Mouse (Mus musculus): ENCODE measurements at regions not wholly inside any gene's neighbourhood (a gene's known extent, or its start where the extent isn't known, plus 50 kb on each side); places are given as distances from the start of the nearest gene placed in this dataset.
A peak's percentile ranks its signal among the peaks of the same experiment; 100 is the strongest.

DNA sequence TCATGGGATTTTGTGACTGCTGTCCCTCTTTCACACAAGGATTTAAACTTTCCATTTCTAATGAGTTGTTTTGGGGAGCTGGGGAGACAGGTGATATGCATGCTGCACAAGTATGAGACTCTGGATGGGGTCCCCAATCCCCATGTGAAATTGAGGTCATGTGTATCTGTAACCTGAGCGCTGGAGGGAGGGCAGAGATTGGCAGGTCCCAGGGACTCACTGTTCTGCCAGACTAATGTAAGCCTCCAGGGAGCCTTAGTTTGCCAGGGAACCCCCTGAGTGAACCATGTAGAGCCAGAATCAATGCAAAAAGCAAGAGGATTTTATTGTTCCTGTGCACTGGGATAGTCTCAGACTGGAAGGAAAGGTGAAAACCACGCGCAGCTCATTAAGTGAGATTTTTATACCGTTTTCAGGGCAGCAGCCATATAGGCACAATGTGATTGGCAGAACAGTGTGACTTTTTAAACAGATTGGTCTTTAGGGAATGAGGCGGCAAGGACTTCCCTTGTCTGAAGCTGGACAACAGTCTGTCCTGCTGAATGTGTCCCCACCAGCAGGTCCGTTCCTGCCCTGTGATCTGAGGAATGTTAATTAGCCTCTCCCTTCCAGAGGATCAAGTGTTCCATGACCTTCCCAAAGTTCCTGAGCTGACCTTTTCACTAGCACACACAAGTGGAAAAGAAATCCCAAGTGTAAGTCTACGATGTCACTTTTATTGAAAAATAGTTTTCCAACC, 59.9 kb upstream of the Oxgr1 start:
- peak; percentile 93 for DNase-seq

DNA sequence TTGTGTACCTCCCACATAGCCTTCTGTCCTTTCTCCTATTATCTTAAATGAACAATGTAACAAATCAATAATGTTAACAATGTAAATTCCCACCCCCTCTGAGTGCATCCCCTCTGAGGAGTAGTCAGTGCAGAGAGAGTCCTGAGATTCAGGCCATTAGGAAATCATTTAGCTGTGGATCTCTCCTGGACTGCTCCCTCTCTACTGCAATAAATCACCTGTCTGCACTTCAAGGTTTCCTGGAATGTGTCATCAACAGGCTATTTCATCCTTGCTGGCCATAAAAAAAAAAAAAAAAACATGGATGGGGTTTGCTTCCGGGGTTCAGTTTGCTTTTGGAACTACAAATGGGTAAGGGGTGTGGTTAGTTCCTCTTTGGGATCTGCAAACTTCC, 60.5 kb upstream of the Oxgr1 start:
- peak; percentile 64 for DNase-seq

DNA sequence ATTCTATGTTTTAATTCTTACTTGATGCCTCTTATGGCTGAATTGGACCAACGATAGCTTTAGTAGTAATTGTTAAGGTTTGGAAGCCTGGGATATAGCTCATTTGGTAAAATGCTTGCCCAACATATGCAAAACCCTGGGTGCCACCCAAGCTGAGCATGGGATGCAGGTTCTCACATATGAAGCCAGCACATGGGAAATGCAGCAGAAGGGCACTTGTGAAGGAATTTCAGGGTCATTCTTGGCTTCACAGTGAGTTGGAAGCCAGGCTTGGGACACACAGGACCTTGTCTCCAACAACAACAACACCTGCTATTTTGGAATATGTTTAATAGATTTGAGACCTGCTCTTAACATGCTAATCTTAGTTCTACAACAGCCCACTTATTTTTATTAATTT, 67.6 kb upstream of the Oxgr1 start:
- peak; percentile 80 for DNase-seq

- no peak for DNase-seq
Observed at GRCm38 (mm10) chr14:120113316-120113715, 71.1 kb upstream of the Oxgr1 start.

DNA sequence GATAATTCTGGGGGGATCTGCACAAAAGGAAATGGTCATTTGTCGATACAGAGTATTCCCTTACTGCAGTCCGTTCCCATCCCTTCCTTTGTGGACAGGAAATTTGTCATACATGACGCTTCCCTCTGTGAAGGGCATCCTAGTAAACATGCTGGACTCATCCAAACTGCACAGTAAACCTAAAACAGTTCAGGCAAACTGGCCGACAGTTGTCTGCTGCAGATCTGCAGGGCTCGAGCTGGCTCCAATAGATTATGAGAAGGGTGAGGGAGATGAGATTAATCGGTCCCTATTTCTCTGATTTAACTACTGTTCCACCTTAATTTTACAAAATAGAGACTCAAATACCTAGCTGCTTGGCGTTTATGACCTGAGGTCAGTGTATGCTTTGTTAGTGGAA, 76.3 kb upstream of the Oxgr1 start:
- DNase-seq: peak; percentile 79

DNA sequence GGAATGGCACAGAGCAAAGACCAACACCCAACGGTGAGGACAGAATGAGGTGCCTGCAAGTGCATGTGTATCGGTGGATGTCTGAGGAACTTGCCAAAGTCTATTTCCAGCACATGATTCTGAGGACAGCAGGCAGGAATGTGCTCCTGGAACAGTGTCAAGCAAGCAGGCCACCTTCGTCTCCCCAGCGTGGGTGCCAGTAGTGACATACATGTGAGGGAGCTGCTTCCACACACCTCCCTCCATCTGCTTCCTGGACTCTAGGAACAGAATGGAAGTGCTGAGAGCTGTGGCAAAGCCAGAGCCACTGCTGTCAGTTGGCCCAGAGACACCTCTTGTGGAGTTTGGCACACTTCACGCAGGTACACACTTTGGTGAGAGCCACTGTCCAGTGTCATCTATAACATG, 76.9 kb upstream of the Oxgr1 start:
- DNase-seq: peak; percentile 96

DNA sequence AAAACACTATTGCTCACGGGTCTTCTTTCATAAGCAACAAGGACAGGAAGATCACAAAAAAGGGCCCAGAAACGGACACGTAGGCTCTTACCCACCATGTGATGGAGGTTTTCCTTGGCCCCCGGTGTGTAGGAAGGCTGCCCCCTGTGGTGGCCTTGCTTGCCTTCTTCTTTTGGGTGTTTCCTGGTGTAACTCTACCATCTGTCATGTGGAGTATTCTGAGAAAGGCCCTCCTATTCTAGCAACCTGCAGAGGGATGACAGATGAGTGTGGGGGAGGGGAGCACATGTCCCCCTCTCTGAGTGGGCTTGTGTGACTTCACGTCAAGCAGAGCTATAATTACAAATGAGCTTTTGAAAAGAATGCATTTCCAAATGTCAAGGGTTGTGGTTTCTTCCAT, 77.3 kb upstream of the Oxgr1 start:
- DNase-seq: no peak

GRCm38 (mm10) chr14:120120261-120120660, 78.0 kb upstream of the Oxgr1 start:
- DNase-seq: peak; percentile 46

- DNase-seq: no peak
Observed at GRCm38 (mm10) chr14:120125315-120125714, 83.1 kb upstream of the Oxgr1 start.

DNA sequence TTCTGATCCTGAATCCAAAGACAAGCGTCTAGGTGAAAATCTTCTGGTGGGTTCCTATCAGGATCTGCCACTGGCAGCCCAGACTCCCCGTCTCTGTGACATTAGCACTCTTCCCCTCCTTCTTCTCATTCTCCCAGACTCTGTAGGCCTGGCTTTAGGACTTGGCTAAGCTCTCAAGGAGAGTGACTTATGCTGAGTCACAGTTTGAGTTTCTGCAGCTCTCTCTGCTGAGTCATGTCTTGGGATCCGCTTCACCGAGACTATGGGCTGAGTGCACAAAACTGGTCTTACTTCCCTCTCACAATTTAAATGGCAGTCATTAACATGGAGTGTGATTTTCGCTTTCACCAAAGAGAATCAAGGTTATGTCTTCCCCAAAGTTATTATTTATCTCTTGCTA, 85.2 kb upstream of the Oxgr1 start:
- no peak for DNase-seq

DNA sequence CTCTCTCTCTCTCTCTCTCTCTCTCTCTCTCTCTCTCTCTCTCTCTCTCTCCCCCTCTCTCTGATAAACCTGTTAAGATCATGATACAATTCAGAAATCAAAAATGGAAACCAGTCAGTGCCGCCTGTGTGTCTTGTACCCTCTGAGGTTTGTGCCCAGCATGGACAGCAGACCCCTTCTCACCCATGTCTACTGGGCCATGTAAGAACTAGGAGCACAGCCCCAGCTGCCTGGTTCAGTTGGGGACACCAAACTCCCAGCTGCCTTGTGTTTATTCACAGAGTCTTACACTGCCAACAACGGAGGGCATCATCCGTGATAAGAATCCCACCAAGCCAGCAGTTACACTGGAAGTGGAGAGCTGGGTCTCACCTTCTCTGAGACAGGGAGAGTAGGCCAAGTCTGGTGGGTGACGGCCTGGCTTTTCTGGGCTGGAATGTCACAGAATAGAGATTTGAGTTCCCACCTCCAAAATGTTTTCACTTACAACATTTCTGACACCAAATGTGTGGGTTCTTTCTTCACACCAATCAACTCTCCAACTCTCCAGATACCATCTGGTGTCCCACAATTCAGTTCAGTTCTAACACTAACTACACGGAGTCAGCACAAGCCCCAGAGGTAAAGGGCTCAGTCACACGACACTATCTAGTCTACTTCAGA, 92.2 kb upstream of the Oxgr1 start:
- peak; percentile 85 for DNase-seq

GRCm38 (mm10) chr14:120135198-120135597, 93.0 kb upstream of the Oxgr1 start:
- DNase-seq: peak; percentile 88

- DNase-seq: peak; percentile 92
Observed at GRCm38 (mm10) chr14:120136736-120137135, 94.5 kb upstream of the Oxgr1 start.

DNA sequence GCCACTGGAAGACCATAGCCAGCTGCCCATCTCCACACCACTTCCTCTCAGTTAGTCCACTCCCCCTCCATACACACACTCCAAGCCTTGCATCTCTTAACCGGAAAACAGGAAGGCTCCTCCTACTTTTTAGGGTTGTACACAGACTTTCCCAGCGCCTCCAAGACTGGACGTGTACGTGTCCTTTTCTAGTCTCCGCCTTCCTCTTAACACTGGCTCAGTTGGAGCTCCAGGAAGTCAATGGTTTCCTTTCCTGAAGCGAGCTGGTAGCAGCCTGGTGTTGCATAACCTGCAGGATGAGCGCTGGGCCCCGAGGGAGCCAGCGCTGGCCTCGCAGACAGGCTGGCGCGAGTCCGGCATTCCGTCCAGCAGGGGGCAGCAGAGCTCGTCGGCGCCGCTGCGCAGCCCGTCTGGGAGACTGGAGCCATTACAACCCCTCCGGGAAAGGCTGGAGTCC, 95.5 kb upstream of the Oxgr1 start:
- DNase-seq: peak; percentile 99

DNA sequence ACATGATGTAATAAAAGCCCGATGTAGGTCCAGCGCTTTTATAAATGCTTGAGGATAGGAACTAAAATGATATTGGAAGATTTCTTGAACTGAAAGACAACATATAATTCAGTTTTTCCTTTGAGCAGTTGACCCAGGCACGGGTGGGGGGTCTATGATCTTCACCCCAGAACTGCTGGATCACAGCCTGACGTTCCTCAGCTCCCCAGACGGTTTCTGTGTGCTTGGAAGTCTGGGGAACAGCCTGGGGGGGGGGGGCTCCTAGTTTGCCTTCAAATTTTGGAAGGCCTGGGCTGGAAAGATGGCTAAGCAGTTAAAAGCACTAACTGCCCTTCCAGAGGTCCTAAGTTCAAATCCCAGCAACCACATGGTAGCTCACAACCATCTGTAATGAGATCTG, 96.3 kb upstream of the Oxgr1 start:
- DNase-seq: peak; percentile 68

DNA sequence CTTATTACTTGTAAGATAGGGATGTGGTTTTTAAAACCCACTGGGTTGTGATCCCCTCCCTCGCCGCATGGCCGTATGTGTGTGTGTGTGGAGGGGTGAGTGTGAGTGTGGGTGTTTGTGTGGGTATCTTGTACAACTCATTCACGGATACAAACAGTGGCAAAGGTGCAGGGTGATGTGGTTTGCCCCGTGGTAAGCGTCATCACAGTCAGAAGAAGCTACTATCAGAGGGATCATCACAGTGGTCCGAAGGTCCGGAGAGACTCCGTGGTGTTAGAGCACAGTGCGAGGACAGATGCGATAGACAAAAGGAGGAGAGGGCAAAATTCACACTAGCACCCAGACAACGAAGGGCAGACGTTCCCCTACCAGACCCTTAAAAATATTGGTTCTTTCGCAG, 97.0 kb upstream of the Oxgr1 start:
- peak; percentile 90 for DNase-seq

GRCm38 (mm10) chr14:120139671-120140071, 97.4 kb upstream of the Oxgr1 start:
- DNase-seq: peak; percentile 89

GRCm38 (mm10) chr14:120140211-120140610, 98.0 kb upstream of the Oxgr1 start:
- DNase-seq: peak; percentile 83

GRCm38 (mm10) chr14:120140791-120141747, 98.8 kb upstream of the Oxgr1 start:
- DNase-seq: peak; percentile 88

GRCm38 (mm10) chr14:120142281-120142680, 100.0 kb upstream of the Oxgr1 start:
- DNase-seq: peak; percentile 83

DNA sequence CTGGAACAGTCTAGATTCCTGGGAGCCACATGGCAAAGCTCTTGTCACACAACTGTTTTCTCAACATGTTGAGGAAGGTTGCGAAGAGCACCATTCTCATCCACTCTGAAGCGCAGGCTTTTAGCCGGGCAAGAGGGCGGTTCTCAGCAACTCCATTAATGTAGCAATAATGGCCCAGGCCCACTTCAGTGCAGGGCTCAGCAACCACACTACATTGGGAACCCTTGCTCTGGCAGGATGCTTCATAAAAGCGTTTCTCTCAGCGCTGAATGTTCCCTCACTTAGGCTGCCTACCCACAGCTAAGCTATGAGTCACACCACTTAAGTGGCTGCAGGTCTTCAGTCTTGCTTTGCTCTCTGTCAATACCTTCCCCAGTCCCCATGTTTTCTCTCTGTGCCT, 102.2 kb upstream of the Oxgr1 start:
- peak; percentile 68 for DNase-seq

DNA sequence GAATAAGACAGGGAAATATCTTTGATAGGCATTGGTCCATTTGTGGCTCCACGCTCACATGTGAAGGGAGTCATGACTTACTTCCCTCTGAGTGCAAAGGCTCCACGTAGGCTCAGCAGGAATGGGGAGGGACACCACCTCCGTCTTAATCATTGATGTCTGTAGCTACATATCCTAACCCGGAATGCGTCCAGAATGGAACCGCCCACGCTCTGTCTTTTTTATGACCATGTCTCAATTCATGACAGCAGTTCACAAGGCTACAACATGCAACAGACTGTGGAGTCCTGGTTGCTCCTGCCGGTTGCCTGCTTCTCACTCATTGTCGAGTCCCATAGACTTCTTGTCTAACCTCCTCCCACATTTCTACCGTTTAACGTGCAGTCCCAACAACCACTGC, 104.1 kb upstream of the Oxgr1 start:
- peak; percentile 66 for DNase-seq

All from heart, adult 11 months (tissue).